ENCODE assay signal across 8 mouse cellular contexts in genomic region chr9:21030781-21031250, GRCm38 (mm10). TPM values are rescaled to one million over a fixed set of nuclear protein-coding genes. Genes with fewer than 3 reads are reported as not detected.
A peak's percentile ranks its signal among the peaks of the same experiment; 100 is the strongest.
DNase-seq lines count a peak whose midpoint lies in the region; ATAC-seq and TF ChIP-seq lines count a peak whose summit lies in the region.

No protein-coding gene starts in this region.

- H3K36me3 ChIP-seq in hindbrain, embryonic 16.5 days (ENCODE audit: control insufficient read depth, insufficient read depth, low read length): no peaks in the 10 kb centered on the region

- peak; percentile 62 to 80 for DNase-seq in cerebellum, postnatal 4 days (ENCODE audit: low spot score in 2 of 2)
- peak; percentile 90 for DNase-seq in gastrocnemius, adult 2 months
- DNase-seq in left cerebral cortex, adult 11 months (ENCODE audit: low spot score): peak; percentile 84
- peak; percentile 97 for DNase-seq in lung, postnatal 36 days
- DNase-seq in retina, embryonic 14.5 days (ENCODE audit: low spot score): peak; percentile 91
- DNase-seq in thymus, postnatal 4 days: peak; percentile 92

- peaks cover 45% of the 10 kb centered on the region for H3K4me1 ChIP-seq in hindbrain, embryonic 16.5 days (ENCODE audit: control insufficient read depth, insufficient read depth, low read depth, low read length)

- H3K9ac ChIP-seq in hindbrain, embryonic 16.5 days (ENCODE audit: low read depth, low read length): no peak overlapping the region

- peak; percentile 67 for ATAC-seq in activated CD4-positive, CD25-positive, alpha-beta regulatory T cell, adult 4 months
- ATAC-seq in hindbrain, embryonic 16.5 days: peak; percentile 63

- H3K9me3 ChIP-seq in hindbrain, embryonic 16.5 days (ENCODE audit: control insufficient read depth, low read length): no peaks in the 10 kb centered on the region

- peak overlapping the region; percentile 98 for H3K4me2 ChIP-seq in hindbrain, embryonic 16.5 days (ENCODE audit: low read length)

- H3K4me3 ChIP-seq in gastrocnemius, adult 2 months: peak overlapping the region; percentile 83
- H3K4me3 ChIP-seq in hindbrain, embryonic 16.5 days (ENCODE audit: low read length): peak overlapping the region; percentile 60

- H3K27ac ChIP-seq in gastrocnemius, adult 2 months: peak overlapping the region; percentile 84
- H3K27ac ChIP-seq in hindbrain, embryonic 16.5 days (ENCODE audit: low read depth, low read length): no peak overlapping the region

- intact Hi-C loops in gastrocnemius, adult 2 months (cut with DNase I): loop anchor here (2.0 to 5.0 kb wide), 2 partner anchors 101 to 130 kb away; partner anchors contain the start of gene Tyk2

- H3K27me3 ChIP-seq in hindbrain, embryonic 16.5 days (replicated peaks; ENCODE audit: control insufficient read depth, insufficient read depth, low read length): peaks cover 45% of the 10 kb centered on the region

- TF ChIP-seq CTCF in gastrocnemius, adult 2 months (IDR thresholded peaks at IDR 0.05): peak; percentile 66

- WGBS in hindbrain, embryonic 16.5 days: under 1% methylated on average over 13 of the region's 13 CpGs

RNA-seq across cellular contexts. Expression of gene Icam5, which starts 1.1 kb away (rescaled TPM):
- polyA plus RNA-seq in activated CD4-positive, CD25-positive, alpha-beta regulatory T cell, adult 4 months (2017; shearing (Covaris generic)): not detected
- total RNA-seq in gastrocnemius, adult 2 months (2021): not detected
- 2.8 and 3.2 TPM in 2 replicates for polyA plus RNA-seq in hindbrain, embryonic 16.5 days (2015; fragmentation: Nextera tagmentation; extraction: Ambion mirVana)

RNA-seq across cellular contexts. Expression of gene Icam4, which starts 1.6 kb away (rescaled TPM):
- 1 to 10 TPM; 2.9 to 3.8 TPM for polyA plus RNA-seq in activated CD4-positive, CD25-positive, alpha-beta regulatory T cell, adult 4 months (2017; shearing (Covaris generic))
- 1 to 10 TPM; 1.2 to 2.2 TPM for total RNA-seq in gastrocnemius, adult 2 months (2021)
- polyA plus RNA-seq in hindbrain, embryonic 16.5 days (2015; fragmentation: Nextera tagmentation; extraction: Ambion mirVana): 0.27 and 0.29 TPM in 2 replicates

RNA-seq across cellular contexts. Expression of gene Icam1, which starts 15.0 kb away (rescaled TPM):
- polyA plus RNA-seq in activated CD4-positive, CD25-positive, alpha-beta regulatory T cell, adult 4 months (2017; shearing (Covaris generic)): 10 to 100 TPM; 55.3 to 64.7 TPM
- total RNA-seq in gastrocnemius, adult 2 months (2021): 1 to 10 TPM; 1.7 to 1.9 TPM
- 3.4 and 5.3 TPM in 2 replicates for polyA plus RNA-seq in hindbrain, embryonic 16.5 days (2015; fragmentation: Nextera tagmentation; extraction: Ambion mirVana)

RNA-seq across cellular contexts. Expression of gene Mrpl4, which starts 28.3 kb away (rescaled TPM):
- polyA plus RNA-seq in activated CD4-positive, CD25-positive, alpha-beta regulatory T cell, adult 4 months (2017; shearing (Covaris generic)): 100 to 1,000 TPM; 100 to 103 TPM
- 10 to 100 TPM; 51.8 to 70.0 TPM for total RNA-seq in gastrocnemius, adult 2 months (2021)
- polyA plus RNA-seq in hindbrain, embryonic 16.5 days (2015; fragmentation: Nextera tagmentation; extraction: Ambion mirVana): 112 and 114 TPM in 2 replicates

RNA-seq across cellular contexts. Expression of gene Zglp1, which starts 36.1 kb away (rescaled TPM):
- under 1 TPM in 1 of 2 experiments, not detected in 1; 0.66 TPM for polyA plus RNA-seq in activated CD4-positive, CD25-positive, alpha-beta regulatory T cell, adult 4 months (2017; shearing (Covaris generic))
- total RNA-seq in gastrocnemius, adult 2 months (2021): not detected
- 1.5 and 2.1 TPM in 2 replicates for polyA plus RNA-seq in hindbrain, embryonic 16.5 days (2015; fragmentation: Nextera tagmentation; extraction: Ambion mirVana)
